Mouse (Mus musculus) megakaryocyte progenitor cell, adult 5-6 weeks (primary cell): ENCODE data around the gene Sept9. TPM values are rescaled to one million over a fixed set of nuclear protein-coding genes. Genes with fewer than 3 reads are reported as not detected.

ENCODE experiments used
- ATAC-seq: replicated peaks from 2 replicates; pipeline ENCODE4 v1.8.0; 2016; ENCODE audit warnings: mild to moderate bottlenecking, moderate TSS enrichment, inconsistent platforms; ENCODE audit not compliant: poor library complexity
- total RNA-seq, 2 experiments: library from RNA; stranded (forward) in 1 of 2; stranded (reverse) in 1 of 2; fragments of 157-497, 149-512 nt in 1 of 2; fragments of 200-1000 nt in 1 of 2; gene quantifications; 2 replicates each; pipeline versions ENCODE4 v1.2.3 to v1.2.4; 2015 to 2017

Sept9 gene
- total RNA-seq, 2 experiments from 2014 or later: 81.7 to 140 TPM

- no peak for ATAC-seq
Measured at GRCm38 (mm10) chr11:117175472-117175871, 24.0 kb upstream of the Sept9 start.

- ATAC-seq: peak; percentile 67
Measured at GRCm38 (mm10) chr11:117176304-117176703, 23.2 kb upstream of the Sept9 start.

GRCm38 (mm10) chr11:117176900-117177299, 22.6 kb upstream of the Sept9 start:
- no peak for ATAC-seq

GRCm38 (mm10) chr11:117177303-117177979, 22.0 kb upstream of the Sept9 start:
- peak; percentile 77; the same call in 1 of the 2 replicates for ATAC-seq

- ATAC-seq: no peak
Measured at GRCm38 (mm10) chr11:117179902-117180301, 19.6 kb upstream of the Sept9 start.

GRCm38 (mm10) chr11:117182808-117183207, 16.7 kb upstream of the Sept9 start:
- no peak for ATAC-seq

GRCm38 (mm10) chr11:117183299-117183698, 16.2 kb upstream of the Sept9 start:
- no peak for ATAC-seq

- ATAC-seq: no peak
Measured at GRCm38 (mm10) chr11:117183841-117184240, 15.6 kb upstream of the Sept9 start.

GRCm38 (mm10) chr11:117185076-117185933, 14.2 kb upstream of the Sept9 start:
- no peak for ATAC-seq

- no peak for ATAC-seq
Measured at GRCm38 (mm10) chr11:117191524-117191923, 7.9 kb upstream of the Sept9 start.

GRCm38 (mm10) chr11:117194475-117194937, 5.0 kb upstream of the Sept9 start:
- ATAC-seq: no peak

GRCm38 (mm10) chr11:117195616-117196015, 3.8 kb upstream of the Sept9 start:
- no peak for ATAC-seq

- ATAC-seq: peak; percentile 51
Measured at GRCm38 (mm10) chr11:117196681-117197080, 2.8 kb upstream of the Sept9 start.

- peak; percentile 62 for ATAC-seq
Measured at GRCm38 (mm10) chr11:117198122-117198521, 1.3 kb upstream of the Sept9 start.

- no peak for ATAC-seq
Measured at GRCm38 (mm10) chr11:117201846-117202245, 2.4 kb downstream of the Sept9 start.

GRCm38 (mm10) chr11:117204606-117205005, 5.1 kb downstream of the Sept9 start:
- no peak for ATAC-seq

GRCm38 (mm10) chr11:117205042-117205441, 5.6 kb downstream of the Sept9 start:
- ATAC-seq: no peak

GRCm38 (mm10) chr11:117205447-117205846, 6.0 kb downstream of the Sept9 start:
- ATAC-seq: no peak

- ATAC-seq: no peak
Measured at GRCm38 (mm10) chr11:117207436-117207835, 8.0 kb downstream of the Sept9 start.

- ATAC-seq: no peak
Measured at GRCm38 (mm10) chr11:117208151-117208673, 8.8 kb downstream of the Sept9 start.

- ATAC-seq: no peak
Measured at GRCm38 (mm10) chr11:117216713-117217112, 17.3 kb downstream of the Sept9 start.

GRCm38 (mm10) chr11:117218070-117218469, 18.6 kb downstream of the Sept9 start:
- ATAC-seq: no peak
